Mouse (Mus musculus): ENCODE measurements around the gene Klhdc8b. TPM values are rescaled to one million over a fixed set of nuclear protein-coding genes. Genes with fewer than 3 reads are reported as not detected.

The Klhdc8b gene
- polyA plus RNA-seq, 1 experiment: 13.6 TPM

DNA sequence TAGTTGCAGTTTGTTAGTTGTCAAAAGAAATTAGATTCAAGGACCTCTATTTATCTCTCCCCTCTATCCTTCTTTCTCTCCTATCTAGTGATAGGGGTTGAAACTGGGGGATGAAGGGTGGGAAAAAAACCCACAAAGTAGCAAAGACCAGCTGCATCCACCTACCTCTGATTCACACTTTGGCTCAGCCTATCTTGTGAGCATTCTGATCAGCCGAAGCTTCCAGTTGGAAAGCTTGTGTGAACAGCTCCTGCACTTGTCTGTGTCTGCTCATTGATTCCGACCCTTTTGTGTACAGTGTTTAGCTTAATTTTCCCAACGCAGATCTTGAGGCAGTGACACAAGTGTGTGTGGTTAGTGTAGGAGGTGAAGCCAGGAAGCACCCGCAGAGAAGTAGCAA is 7.9 kb downstream of the Klhdc8b start:
- 68% methylated on average over 4 of the region's 4 CpGs for WGBS
- no peak for DNase-seq (ENCODE audit: low read depth, low spot score)

DNA sequence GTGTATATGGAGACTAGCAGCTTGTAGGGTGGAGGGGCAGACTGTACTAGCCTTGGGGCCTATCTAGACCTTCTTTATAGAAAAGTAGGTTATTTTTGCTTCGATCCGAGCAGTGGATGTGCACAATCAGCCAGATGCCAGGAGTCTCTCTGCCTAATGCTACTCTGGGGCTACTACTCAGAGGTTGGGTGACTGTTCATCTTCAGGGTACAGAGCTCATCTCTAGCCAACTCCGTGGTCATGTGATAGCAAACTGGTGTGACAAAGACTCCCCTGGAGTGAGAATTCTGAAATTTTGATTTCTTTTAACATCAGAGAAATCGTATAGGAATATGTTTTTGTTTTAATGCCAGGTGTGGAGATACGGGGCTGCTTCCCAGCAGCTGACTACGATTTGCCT is 8.5 kb downstream of the Klhdc8b start:
- DNase-seq (ENCODE audit: low read depth, low spot score): no peak
- 49% methylated on average over 6 of the region's 6 CpGs for WGBS

DNA sequence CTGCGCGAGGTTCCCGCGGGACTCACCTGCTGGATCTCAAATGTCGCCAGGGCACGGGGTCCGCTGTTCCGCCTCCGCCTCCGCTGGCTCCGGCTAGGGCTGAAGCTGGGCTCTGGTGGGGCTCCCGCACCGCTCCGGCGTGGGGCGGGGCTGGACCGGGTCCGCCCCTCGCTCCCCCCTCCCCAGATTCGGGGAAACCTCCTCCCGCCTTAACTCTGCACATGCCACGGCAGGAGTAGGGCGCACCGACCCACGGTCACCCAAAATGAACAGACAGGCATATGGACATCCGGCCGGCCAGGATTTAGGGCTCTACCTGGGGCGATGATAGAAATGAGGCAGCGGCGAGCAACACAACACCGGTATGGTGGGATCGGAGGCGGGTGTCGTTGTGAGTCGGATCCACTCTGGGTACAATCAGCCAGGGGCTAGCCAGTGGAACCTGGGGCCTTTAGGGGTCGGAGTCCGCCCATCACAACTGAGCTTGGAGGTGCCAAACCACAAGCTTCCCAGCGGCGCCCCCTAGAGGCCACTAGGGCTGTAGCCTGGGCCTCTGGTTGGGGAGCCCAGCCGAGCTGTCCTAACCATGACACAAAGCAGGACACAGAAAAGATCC is 9.0 kb downstream of the Klhdc8b start:
- under 1% methylated on average over 39 of the region's 40 CpGs for WGBS

DNA sequence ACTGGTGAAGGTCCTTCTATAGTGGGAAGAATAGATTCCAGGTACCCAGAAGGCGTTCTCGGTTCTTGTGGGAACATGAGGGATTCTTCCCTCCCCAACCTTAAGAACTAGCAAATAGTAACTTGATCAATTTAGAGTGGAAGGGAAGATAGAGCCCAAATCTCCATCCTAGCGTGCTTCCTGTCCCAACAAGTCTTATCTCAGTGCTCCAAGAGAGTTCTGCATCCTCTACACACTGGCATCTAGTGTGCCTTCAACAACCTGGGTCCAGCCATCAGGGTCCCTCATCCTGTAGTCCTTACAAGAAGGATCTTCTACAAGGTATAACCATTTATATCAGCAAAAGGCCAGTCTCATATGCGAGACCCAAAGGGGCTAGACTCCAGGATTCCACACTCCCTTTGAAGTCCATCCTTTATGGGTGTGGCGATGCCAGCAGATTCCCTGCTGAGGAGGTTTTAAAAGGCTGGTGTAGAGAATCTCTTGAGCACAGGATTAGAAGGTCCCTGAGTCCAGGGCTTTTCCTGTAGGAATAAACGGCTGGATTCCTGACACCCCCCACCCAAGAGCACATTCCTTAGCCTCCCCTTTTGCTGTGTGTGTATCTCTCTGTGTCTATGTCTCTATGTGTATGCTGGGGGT is 9.7 kb downstream of the Klhdc8b start:
- no peak for DNase-seq (ENCODE audit: low read depth, low spot score)
- 64% methylated on average over 6 of the region's 6 CpGs for WGBS

More for the DNA sequence above, 9.0 kb downstream of the Klhdc8b start:
- DNase-seq (ENCODE audit: low read depth, low spot score): peak; percentile 58

DNA sequence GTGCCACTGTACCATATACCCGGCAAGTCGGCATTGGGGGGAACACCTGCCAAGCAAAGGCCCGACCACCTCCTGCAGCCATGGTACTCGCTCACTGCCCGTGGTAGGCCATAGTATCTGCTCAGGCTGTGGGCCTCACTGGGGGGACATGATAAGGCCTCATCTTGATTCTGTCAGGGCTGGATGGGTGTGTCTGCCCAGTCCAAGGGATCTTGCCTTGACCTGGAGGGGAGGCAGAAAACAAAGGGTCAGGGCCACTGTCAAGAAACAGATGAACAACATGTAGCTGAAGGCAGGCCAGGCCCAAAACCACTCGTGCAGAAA is 10.2 kb downstream of the Klhdc8b start:
- no peak for DNase-seq (ENCODE audit: low read depth, low spot score)
- whole genome bisulfite sequencing: 82% methylated on average over 6 of the region's 6 CpGs

DNA sequence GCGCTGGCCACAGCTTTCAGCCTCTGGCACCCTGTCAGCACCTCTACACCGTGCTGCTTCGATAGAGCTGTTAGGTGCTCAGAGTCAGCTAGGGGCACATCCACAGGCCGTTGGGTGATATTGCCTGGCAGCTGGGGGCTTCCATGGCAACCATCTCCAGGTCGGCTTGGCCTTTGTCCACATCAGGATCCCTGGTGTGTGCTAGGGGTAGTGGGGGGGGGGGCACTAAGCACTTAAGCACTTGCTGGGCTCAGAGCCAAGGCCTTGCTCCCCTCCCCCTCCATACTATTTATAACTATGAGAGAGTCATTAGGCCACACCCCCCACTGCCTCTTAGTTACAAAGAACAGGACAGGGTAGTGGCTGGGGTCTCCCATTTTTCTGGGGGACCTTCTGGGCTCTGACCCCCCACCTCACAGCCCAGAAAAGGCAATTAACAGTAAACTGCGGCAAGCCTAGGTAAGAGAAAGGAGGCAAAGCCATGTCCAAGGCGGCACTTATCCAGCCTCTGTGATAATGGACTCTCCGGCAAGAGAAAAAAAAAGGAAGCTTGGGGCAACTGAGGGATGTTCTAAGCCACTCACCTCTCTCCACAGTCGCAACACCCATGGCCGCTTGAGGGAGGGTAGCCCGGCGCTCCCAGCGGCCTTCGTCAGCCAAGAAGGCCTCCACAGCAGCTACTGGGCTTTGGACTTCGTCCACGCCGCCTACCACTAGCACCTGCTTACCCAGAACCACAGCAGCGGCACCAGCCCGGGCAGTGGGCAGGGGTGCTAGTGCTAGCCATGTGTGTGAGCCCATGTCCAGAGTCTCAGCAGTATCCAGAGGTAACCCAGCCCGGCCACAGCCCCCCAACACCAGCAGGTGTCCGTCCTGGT is 10.8 kb downstream of the Klhdc8b start:
- WGBS: 74% methylated on average over 21 of the region's 21 CpGs
- DNase-seq (ENCODE audit: low read depth, low spot score): no peak

DNA sequence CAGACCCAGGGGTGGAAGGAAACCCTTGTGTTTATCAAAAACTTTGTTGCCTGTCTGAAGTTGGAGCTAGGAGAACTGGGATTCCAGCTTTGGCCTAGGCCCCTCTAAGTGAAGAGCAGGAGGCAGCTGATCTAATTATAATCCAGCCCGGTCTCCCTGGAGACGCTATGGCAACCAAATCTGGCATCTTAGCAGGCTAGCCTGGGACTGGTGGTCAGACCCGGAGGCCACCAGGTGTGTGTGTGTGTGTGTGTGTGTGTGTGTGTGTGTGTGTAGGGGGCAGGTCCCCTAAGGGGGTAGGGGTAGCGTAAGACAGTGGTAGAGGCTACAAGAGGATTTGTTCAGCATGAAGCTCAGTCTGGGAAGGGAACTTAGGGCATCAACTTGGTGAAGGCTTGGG is 11.5 kb downstream of the Klhdc8b start:
- DNase-seq (ENCODE audit: low read depth, low spot score): no peak
- 68% methylated on average over 4 of the region's 4 CpGs for WGBS

DNA sequence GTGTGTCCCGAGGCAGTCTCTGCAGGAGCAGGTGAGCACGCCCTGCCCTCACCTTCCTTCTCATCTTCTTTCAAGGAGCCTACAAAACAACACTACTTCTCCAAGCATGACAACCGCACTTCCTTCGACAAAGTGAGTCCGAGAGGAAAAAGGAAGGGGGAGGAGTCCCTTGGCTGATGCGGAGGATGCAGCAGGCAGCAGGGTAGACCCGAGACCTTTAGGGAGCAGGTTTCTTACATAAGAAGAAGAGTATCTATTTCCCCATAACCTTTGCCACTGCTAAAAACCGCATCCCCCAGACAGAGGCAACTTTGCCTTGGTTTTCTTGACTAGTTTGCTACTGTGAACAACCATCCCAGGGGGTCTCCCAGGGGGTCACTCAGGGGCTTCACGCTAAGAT is 16.3 kb downstream of the Klhdc8b start:
- 55% methylated on average over 9 of the region's 9 CpGs for WGBS
- no peak for DNase-seq (ENCODE audit: low read depth, low spot score)

DNA sequence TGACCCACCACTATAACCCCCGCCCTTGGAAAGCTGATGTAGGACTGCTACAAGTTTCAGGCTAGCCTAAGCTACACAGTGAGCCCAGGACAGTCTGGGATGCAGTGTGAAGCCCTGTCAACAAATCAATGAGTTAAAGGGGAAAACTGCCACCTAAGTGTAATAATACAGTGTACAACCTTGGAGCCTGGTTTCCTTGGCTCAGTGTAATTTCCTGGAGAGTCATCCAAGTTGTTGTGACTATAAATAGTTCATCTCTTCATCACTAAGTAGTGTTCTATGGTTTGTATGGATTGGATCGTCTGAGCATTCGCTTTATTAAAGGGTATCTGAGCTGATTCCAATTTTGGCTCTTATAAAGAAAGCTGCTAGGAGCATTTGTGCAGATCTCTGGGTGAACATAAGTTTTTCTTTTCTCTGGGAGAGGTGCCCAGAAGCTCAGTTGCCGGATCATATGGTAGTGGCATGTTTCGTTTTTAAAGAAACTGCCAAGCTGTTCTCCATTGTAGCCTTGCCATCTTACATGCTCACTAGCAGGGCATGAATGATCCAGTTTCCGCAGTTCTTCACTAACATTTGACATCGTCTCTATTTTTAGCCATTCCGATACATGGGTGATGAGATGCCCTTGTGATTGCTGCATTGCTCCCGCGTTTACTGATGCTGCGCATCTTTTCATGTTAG is 20.0 kb downstream of the Klhdc8b start:
- DNase-seq (ENCODE audit: low read depth, low spot score): no peak
- WGBS: 76% methylated on average over 11 of the region's 11 CpGs

DNA sequence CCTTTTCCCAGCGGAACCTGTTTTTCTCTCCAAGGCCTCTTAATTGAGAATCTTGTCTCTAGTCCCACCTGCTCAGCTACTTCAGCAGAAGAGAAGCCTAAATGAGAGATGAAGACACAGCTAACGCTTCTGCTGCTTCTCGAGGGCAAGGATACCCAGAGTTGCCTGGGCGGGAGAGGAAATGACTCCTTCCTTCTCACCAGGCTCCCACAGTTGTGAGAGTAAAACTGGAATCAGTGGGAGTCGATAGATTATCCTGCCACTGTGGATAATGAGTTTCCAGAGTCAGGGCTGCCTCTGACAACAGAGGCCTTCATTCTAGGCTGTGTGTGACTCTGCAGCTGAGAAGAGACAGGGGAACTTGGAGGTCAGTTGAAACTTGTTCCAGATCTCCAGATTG is 20.9 kb downstream of the Klhdc8b start:
- 68% methylated on average over 5 of the region's 5 CpGs for WGBS

DNA sequence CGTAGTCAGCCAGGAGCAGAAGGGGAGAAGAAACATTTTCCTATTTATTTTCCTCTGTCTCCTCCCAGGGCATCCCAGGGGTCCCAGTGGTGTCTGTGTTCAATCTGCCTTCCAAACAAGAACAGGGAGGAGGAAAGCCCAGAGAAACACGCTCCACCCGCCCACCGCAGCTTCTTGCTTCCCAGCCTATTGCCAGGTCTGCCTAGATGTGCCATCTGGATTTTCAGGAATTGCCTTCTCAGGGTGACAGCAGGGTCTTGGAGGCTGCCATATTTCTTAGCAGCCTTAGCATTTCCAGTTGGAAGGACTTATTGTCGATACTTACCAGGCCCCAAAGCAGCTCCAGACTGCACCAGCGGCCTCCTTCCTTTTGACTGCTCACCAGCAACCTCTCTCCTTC is 22.2 kb downstream of the Klhdc8b start:
- WGBS: 77% methylated on average over 6 of the region's 6 CpGs
- no peak for DNase-seq (ENCODE audit: low read depth, low spot score)

More for the DNA sequence above, 20.9 kb downstream of the Klhdc8b start:
- DNase-seq (ENCODE audit: low read depth, low spot score): no peak

DNA sequence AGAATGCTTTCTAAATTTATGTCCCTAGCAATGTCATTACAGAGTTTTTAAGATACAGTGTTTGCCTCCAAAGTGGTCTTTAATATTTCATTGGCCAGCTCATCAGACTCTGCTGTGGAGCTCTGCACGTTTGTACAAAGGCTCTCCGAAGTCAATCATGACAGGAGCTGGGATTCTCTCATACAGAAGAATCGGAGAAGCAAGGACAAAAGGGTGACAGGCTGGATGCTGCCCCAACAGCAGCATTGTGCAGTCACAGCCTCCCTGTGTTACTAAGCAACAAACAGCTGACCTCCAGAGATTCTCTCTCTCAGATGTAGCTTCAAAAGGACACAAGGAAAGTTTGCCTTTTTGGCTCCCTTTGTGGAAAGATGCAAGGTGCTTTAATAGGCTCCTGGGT is 25.2 kb downstream of the Klhdc8b start, which contains the start of gene BC048562:
Gene BC048562, plus strand, starts transcription at position 301 of the 400 bp plus-strand sequence.
- WGBS: 77% methylated on average over 3 of the region's 3 CpGs
- no peak for DNase-seq (ENCODE audit: low read depth, low spot score)

DNA sequence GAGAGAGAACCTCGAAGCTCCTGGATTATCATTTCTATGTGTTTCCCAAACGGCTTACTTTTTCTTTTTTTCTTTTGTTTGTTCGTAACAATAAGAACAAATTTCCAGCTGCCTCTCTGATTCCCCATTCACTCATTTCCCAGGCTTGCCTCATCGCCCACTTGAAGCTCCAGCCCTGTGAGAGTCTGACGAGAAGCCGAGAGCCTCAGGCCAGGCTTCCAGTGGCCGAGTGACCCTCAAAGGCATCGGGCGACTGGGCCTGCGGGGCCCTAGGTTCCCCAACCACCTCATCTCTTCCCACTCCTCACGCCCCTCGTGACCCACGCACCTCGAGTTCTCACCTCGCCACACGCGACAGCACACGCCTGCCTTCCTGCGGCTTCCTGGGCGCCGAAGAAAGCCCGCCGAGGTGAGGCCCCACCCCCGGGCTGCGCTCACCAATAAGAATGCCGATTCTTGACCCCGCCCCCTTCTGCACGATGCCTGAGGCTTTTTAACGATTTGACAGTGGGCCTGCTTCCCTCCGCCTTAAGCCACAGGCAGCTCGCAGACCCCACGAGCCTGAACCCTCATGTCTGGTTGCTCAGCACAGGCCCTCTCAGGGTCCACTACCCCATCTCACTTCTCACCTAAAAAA is 29.8 kb downstream of the Klhdc8b start:
- 51% methylated on average over 32 of the region's 32 CpGs for WGBS
- no peak for DNase-seq (ENCODE audit: low read depth, low spot score)

DNA sequence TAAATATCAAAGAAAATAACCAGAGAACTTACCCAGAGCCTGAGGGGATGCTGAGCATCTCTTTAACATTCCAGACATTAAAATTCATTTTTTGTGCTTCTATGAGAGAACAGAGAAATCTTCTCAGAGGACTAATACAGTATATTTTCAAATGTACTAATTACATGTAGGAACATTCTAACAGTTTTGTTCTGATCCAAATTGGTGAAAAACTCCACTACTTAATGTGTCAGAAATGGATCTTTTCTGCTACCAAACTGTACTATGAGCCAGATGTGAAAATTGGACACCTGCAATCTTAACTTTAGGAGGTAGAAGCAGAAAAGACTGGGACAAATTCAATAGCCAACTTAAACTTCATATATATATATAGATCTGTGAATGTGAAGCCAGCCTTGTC is 33.0 kb downstream of the Klhdc8b start, which contains the start of gene Ccdc36:
Gene Ccdc36, minus strand, starts transcription at position 101 of the 400 bp plus-strand sequence.
- no peak for DNase-seq (ENCODE audit: low read depth, low spot score)

DNA sequence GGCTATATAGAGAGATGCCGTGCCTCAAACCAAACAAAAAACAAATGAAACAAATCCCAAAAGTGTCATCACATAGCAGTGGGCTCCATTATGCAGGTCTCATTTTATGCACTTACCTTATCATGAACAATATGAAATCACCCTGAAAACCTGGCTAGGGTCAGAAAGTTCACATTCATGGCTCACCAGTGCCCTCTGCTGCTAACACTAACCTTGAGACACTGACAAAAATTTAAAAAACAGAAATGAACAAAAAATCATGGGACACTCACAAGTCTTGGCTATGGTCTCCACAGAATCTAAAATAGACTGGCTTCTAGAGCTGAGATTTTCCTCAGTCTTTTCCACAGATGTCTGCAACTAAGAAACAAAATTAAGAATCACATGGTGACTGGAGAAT is 49.2 kb downstream of the Klhdc8b start:
- no peak for DNase-seq (ENCODE audit: low read depth, low spot score)
- 67% methylated on average over 1 of the region's 1 CpGs for WGBS

DNA sequence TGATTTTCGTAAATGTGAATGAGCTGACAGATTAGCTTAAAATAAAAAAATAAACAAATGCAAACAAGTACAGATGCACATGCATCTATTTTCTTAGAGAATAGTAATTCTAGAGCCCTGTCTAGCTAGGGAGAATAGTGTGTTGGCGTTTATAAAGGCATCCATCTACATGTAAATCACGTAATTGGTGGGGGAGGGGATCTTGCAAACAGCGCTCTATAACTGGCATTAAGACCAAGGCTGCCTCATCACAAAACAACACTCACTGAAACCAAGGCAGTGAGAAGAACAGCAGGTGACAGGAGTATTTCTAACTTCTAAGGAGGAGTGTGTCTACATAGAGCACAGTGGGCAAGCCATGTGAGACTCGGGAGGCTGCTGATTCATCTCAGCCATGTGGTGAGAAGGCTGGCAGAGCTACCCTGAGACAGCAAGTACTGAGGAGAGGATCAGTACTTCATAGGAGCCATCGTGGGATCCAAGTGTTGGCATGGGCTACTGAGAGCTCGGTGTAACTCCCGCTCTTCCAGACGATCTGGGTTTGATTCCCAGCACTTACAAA is 49.9 kb downstream of the Klhdc8b start:
- 82% methylated on average over 9 of the region's 9 CpGs for WGBS
- DNase-seq (ENCODE audit: low read depth, low spot score): no peak

DNA sequence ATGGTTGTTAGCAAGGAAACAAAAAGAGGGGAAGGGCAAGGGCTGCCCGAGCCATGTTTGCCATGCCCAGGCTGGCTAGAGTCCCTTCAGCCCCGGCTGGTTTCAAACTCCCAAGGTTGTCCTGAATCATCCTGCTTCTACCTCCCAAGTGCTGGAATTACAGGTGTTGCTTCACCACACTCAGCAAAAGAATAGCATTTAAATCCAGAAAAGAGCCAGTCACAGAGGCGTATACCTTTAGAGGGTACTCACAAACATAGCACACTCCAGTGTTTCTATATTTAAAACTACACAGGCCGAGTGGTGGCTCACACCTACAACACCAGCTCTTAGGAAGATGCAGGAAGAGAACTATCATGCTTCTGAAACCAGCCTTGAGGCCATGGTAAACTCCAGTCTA is 51.8 kb downstream of the Klhdc8b start:
- WGBS: 85% methylated on average over 4 of the region's 4 CpGs
- no peak for DNase-seq (ENCODE audit: low read depth, low spot score)

DNA sequence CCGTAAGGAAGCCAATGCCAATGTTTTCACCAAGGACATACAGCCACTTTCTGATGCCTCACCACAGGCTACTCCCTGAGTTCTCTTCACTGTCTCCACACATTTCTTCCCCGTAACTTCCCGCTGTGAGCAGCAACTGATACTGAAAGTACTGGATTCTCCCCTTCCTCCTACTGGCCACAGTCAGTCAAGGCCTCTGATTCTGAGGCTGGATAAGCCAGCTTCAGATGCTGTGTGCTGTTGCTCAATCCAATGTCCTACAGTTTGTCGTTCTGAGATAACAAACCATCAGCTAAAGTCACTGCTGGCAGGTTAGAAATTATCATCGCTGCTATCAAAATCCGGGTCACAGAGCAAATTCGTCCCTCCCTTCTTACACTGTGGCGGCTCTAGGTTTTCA is 56.9 kb downstream of the Klhdc8b start:
- 78% methylated on average over 8 of the region's 8 CpGs for whole genome bisulfite sequencing
- DNase-seq (ENCODE audit: low read depth, low spot score): no peak

DNA sequence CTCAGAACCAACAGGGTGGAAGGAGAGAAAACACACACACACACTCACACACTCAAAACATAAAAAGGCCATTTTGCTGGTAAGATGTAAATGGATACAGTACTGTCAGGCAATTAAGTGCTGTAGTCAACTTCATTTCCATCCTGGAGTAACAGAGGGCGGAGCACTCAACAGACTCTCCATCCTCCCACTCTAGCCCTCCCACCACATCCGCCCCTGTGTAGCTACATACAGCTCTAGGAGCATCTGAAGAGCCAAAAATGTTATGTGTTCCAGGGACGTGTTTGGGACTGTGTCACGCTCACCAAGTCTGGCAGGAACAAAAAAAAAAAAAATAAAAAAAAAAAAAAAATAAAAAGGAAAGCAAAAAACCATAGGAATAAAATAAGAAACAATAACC is 58.3 kb downstream of the Klhdc8b start:
- WGBS: 76% methylated on average over 4 of the region's 4 CpGs

More for the DNA sequence above, 58.3 kb downstream of the Klhdc8b start:
- DNase-seq (ENCODE audit: low read depth, low spot score): no peak

Measured in large intestine, adult 2 months (tissue).